ENCODE assay signal across 27 mouse cellular contexts in genomic region chr2:128033503-128033902, GRCm38 (mm10).
DNase-seq lines count a peak whose midpoint lies in the region; ATAC-seq lines count a peak whose summit lies in the region.
"Had no signal": no experiment of that assay in that cellular context is flagged by ENCODE, and none has a peak within 500 bp of the region (broad histone marks: within the 10 kb centered on the region; RNA-seq: fewer than 3 reads in every experiment).

No protein-coding gene starts in this region.

- H3K9me3 ChIP-seq in liver, embryonic 16.5 days (replicated peaks; ENCODE audit: control insufficient read depth, low read length): no peaks in the 10 kb centered on the region
- no peaks in the 10 kb centered on the region for H3K9me3 ChIP-seq in liver, embryonic 11.5 days (ENCODE audit: control insufficient read depth, low read length)
- H3K9me3 ChIP-seq: embryonic facial prominence, embryonic 13.5 days; forebrain, embryonic 15.5 days; heart, embryonic 10.5 days; heart, embryonic 15.5 days; hindbrain, embryonic 12.5 days; intestine, embryonic 15.5 days; liver, embryonic 13.5 days; lung, embryonic 15.5 days; neural tube, embryonic 13.5 days had no signal

- no peak overlapping the region for H3K27ac ChIP-seq in liver, embryonic 16.5 days (ENCODE audit: low read length)
- no peak overlapping the region for H3K27ac ChIP-seq in liver, embryonic 11.5 days (ENCODE audit: low read depth, low read length)
- H3K27ac ChIP-seq: embryonic facial prominence, embryonic 13.5 days; forebrain, embryonic 10.5 days; forebrain, embryonic 15.5 days; heart, embryonic 10.5 days; heart, embryonic 15.5 days; hindbrain, embryonic 12.5 days; hindbrain, postnatal 0 days; intestine, embryonic 15.5 days; kidney, postnatal 0 days; liver, embryonic 13.5 days; lung, embryonic 15.5 days; midbrain, embryonic 12.5 days; neural tube, embryonic 13.5 days had no signal

- no peak overlapping the region for H3K9ac ChIP-seq in liver, embryonic 16.5 days (ENCODE audit: low read depth, low read length)
- H3K9ac ChIP-seq in liver, embryonic 11.5 days (ENCODE audit: low read depth, low read length): no peak overlapping the region
- H3K9ac ChIP-seq: embryonic facial prominence, embryonic 13.5 days; forebrain, embryonic 15.5 days; heart, embryonic 15.5 days; hindbrain, embryonic 12.5 days; intestine, embryonic 15.5 days; liver, embryonic 13.5 days; lung, embryonic 15.5 days; midbrain, embryonic 12.5 days; neural tube, embryonic 13.5 days had no signal

- no peaks in the 10 kb centered on the region for H3K27me3 ChIP-seq in liver, embryonic 16.5 days (ENCODE audit: control insufficient read depth, insufficient read depth, low read depth, low read length)
- no peaks in the 10 kb centered on the region for H3K27me3 ChIP-seq in liver, embryonic 11.5 days (replicated peaks; ENCODE audit: control insufficient read depth, insufficient read depth, low read length)
- H3K27me3 ChIP-seq: embryonic facial prominence, embryonic 13.5 days; forebrain, embryonic 15.5 days; heart, embryonic 15.5 days; hindbrain, embryonic 12.5 days; intestine, embryonic 15.5 days; liver, embryonic 13.5 days; lung, embryonic 15.5 days; midbrain, embryonic 12.5 days; neural tube, embryonic 13.5 days had no signal

- ATAC-seq in liver, embryonic 16.5 days (ENCODE audit: low read depth): peak; percentile 65; the same call in 1 of the 2 replicates
- no peak for ATAC-seq in liver, embryonic 11.5 days (replicated peaks; ENCODE audit: low FRiP score)
- ATAC-seq: activated CD4-positive, CD25-positive, alpha-beta regulatory T cell, adult 4 months; forebrain, embryonic 15.5 days; hindbrain, postnatal 0 days; intestine, embryonic 15.5 days had no signal

- no peaks in the 10 kb centered on the region for H3K36me3 ChIP-seq in liver, embryonic 16.5 days (ENCODE audit: control insufficient read depth, insufficient read depth)
- H3K36me3 ChIP-seq in liver, embryonic 11.5 days (ENCODE audit: control insufficient read depth, insufficient read depth, low read length): no peaks in the 10 kb centered on the region
- H3K36me3 ChIP-seq: embryonic facial prominence, embryonic 13.5 days; forebrain, embryonic 10.5 days; forebrain, embryonic 15.5 days; heart, embryonic 10.5 days; heart, embryonic 15.5 days; hindbrain, embryonic 12.5 days; intestine, embryonic 15.5 days; liver, embryonic 13.5 days; lung, embryonic 15.5 days; midbrain, embryonic 12.5 days; neural tube, embryonic 13.5 days had no signal

- 56% methylated on average over 3 of the region's 3 CpGs for WGBS in liver, embryonic 16.5 days (ENCODE audit: insufficient replicate concordance)
- 84% methylated on average over 3 of the region's 3 CpGs for WGBS in liver, embryonic 11.5 days

- no peaks in the 10 kb centered on the region for H3K4me1 ChIP-seq in liver, embryonic 16.5 days (ENCODE audit: control insufficient read depth, low read depth, low read length)
- H3K4me1 ChIP-seq in liver, embryonic 11.5 days (replicated peaks; ENCODE audit: control insufficient read depth, insufficient read depth, low read length): no peaks in the 10 kb centered on the region
- H3K4me1 ChIP-seq: embryonic facial prominence, embryonic 13.5 days; forebrain, embryonic 15.5 days; heart, embryonic 10.5 days; heart, embryonic 15.5 days; intestine, embryonic 15.5 days; liver, embryonic 13.5 days; lung, embryonic 15.5 days; midbrain, embryonic 12.5 days; neural tube, embryonic 13.5 days had no signal

- H3K4me2 ChIP-seq in liver, embryonic 16.5 days (ENCODE audit: low read depth, low read length): no peak overlapping the region
- no peak overlapping the region for H3K4me2 ChIP-seq in liver, embryonic 11.5 days
- H3K4me2 ChIP-seq: embryonic facial prominence, embryonic 13.5 days; forebrain, embryonic 15.5 days; heart, embryonic 15.5 days; hindbrain, embryonic 12.5 days; intestine, embryonic 15.5 days; liver, embryonic 13.5 days; lung, embryonic 15.5 days; midbrain, embryonic 12.5 days; neural tube, embryonic 13.5 days had no signal

- DNase-seq in liver, embryonic 11.5 days (ENCODE audit: low spot score): no peak
- peak; percentile 27 for DNase-seq in NIH3T3 (ENCODE audit: low read depth)
- peak; percentile 81 for DNase-seq in adrenal gland, adult 8-10 months
- DNase-seq in skeletal muscle tissue, adult 2 months (ENCODE audit: low read depth, low spot score): peak; percentile 40
- no peak for DNase-seq in layer of hippocampus, postnatal 10 days (ENCODE audit: low spot score in 2 of 2)
- no peak for DNase-seq in ovary, postnatal 14 days (ENCODE audit: low spot score)
- DNase-seq: B cell, adult 2 months; cerebellum, adult 18-20 months; cerebellum, postnatal 10 days; gastrocnemius, postnatal 10 days; kidney, adult 8-10 months; kidney, postnatal 4 days; liver, embryonic 13.5 days had no signal

- H3K4me3 ChIP-seq in liver, embryonic 16.5 days (ENCODE audit: low read depth, low read length): no peak overlapping the region
- H3K4me3 ChIP-seq in liver, embryonic 11.5 days (ENCODE audit: low read depth, low read length): no peak overlapping the region
- H3K4me3 ChIP-seq: embryonic facial prominence, embryonic 13.5 days; forebrain, embryonic 10.5 days; forebrain, embryonic 15.5 days; heart, embryonic 10.5 days; heart, embryonic 15.5 days; hindbrain, embryonic 12.5 days; intestine, embryonic 15.5 days; liver, embryonic 13.5 days; lung, embryonic 15.5 days; midbrain, embryonic 12.5 days; neural tube, embryonic 13.5 days had no signal

Comparison
In these comparisons a context has a peak if more than half of its experiments do, and no peak if none do; other contexts are left out.
1. DNase-seq: peak in NIH3T3 (single experiment), adrenal gland, adult 8-10 months (single experiment) and skeletal muscle tissue, adult 2 months (single experiment); none in liver, embryonic 11.5 days (single experiment), layer of hippocampus, postnatal 10 days (0 of 2) and ovary, postnatal 14 days (single experiment).